ENCODE assay signal across 28 mouse cellular contexts in genomic region chr11:34050643-34051042, GRCm38 (mm10). TPM values are rescaled to one million over a fixed set of nuclear protein-coding genes. Genes with fewer than 3 reads are reported as not detected.
DNase-seq lines count a peak whose midpoint lies in the region; ATAC-seq and TF ChIP-seq lines count a peak whose summit lies in the region.
"Had no signal": no experiment of that assay in that cellular context is flagged by ENCODE, and none has a peak within 500 bp of the region (broad histone marks: within the 10 kb centered on the region; RNA-seq: fewer than 3 reads in every experiment).

No protein-coding gene starts in this region.

- no peak for TF ChIP-seq POLR2A in thymus, adult 2 months (IDR thresholded peaks at IDR 0.05; ENCODE audit: control insufficient read depth, extremely low read depth, insufficient read depth, low read length, poor library complexity)

- no peak overlapping the region for H3K9ac ChIP-seq in liver, embryonic 11.5 days (ENCODE audit: low read depth, low read length)
- H3K9ac ChIP-seq in liver, embryonic 12.5 days: no peak overlapping the region
- H3K9ac ChIP-seq: embryonic facial prominence, embryonic 15.5 days; heart, embryonic 13.5 days; hindbrain, embryonic 13.5 days had no signal

- no peaks in the 10 kb centered on the region for H3K27me3 ChIP-seq in liver, embryonic 11.5 days (replicated peaks; ENCODE audit: control insufficient read depth, insufficient read depth, low read length)
- no peaks in the 10 kb centered on the region for H3K27me3 ChIP-seq in liver, embryonic 12.5 days (replicated peaks)
- no peaks in the 10 kb centered on the region for H3K27me3 ChIP-seq in thymus, adult 2 months (ENCODE audit: control insufficient read depth, insufficient read depth, low read length)
- no peaks in the 10 kb centered on the region for H3K27me3 ChIP-seq in limb, embryonic 10.5 days (ENCODE audit: low read depth, poor library complexity, severe bottlenecking)
- H3K27me3 ChIP-seq: embryonic facial prominence, embryonic 15.5 days; heart, embryonic 13.5 days; hindbrain, embryonic 13.5 days had no signal

- no peak overlapping the region for H3K4me3 ChIP-seq in liver, embryonic 11.5 days (ENCODE audit: low read depth, low read length)
- no peak overlapping the region for H3K4me3 ChIP-seq in liver, embryonic 12.5 days
- H3K4me3 ChIP-seq in thymus, adult 2 months (ENCODE audit: control insufficient read depth, insufficient read depth, low read length): peak overlapping the region; percentile 24; the same call in 1 of the 2 replicates
- no peak overlapping the region for H3K4me3 ChIP-seq in limb, embryonic 10.5 days
- H3K4me3 ChIP-seq: embryonic facial prominence, embryonic 15.5 days; erythroblast, embryonic 14.5 days; forebrain, embryonic 10.5 days; gastrocnemius, adult 2 months; heart, embryonic 13.5 days; hindbrain, embryonic 13.5 days had no signal

- H3K9me3 ChIP-seq in liver, embryonic 11.5 days (ENCODE audit: control insufficient read depth, low read length): no peaks in the 10 kb centered on the region
- no peaks in the 10 kb centered on the region for H3K9me3 ChIP-seq in liver, embryonic 12.5 days (replicated peaks)
- H3K9me3 ChIP-seq in limb, embryonic 10.5 days (replicated peaks): no peaks in the 10 kb centered on the region
- H3K9me3 ChIP-seq: embryonic facial prominence, embryonic 15.5 days; forebrain, embryonic 10.5 days; heart, embryonic 13.5 days; hindbrain, embryonic 13.5 days had no signal

- no peaks in the 10 kb centered on the region for H3K36me3 ChIP-seq in liver, embryonic 11.5 days (ENCODE audit: control insufficient read depth, insufficient read depth, low read length)
- H3K36me3 ChIP-seq in liver, embryonic 12.5 days: no peaks in the 10 kb centered on the region
- peaks cover 50% of the 10 kb centered on the region for H3K36me3 ChIP-seq in thymus, adult 2 months (ENCODE audit: control insufficient read depth, insufficient read depth, low read length)
- H3K36me3 ChIP-seq in limb, embryonic 10.5 days: no peaks in the 10 kb centered on the region
- H3K36me3 ChIP-seq: embryonic facial prominence, embryonic 15.5 days; forebrain, embryonic 10.5 days; heart, embryonic 13.5 days; hindbrain, embryonic 13.5 days had no signal

- TF ChIP-seq CTCF in thymus, adult 2 months (IDR thresholded peaks at IDR 0.05; ENCODE audit: borderline replicate concordance, control insufficient read depth, extremely low read depth, insufficient read depth, low read length, poor library complexity): no peak

- 40% methylated on average over 2 of the region's 2 CpGs for WGBS in liver, embryonic 11.5 days
- WGBS in liver, embryonic 12.5 days (ENCODE audit: insufficient replicate concordance): 13% methylated on average over 2 of the region's 2 CpGs
- WGBS in thymus, adult 2 months: 2% methylated on average over 2 of the region's 2 CpGs
- WGBS in limb, embryonic 10.5 days: 79% methylated on average over 2 of the region's 2 CpGs

- H3K4me2 ChIP-seq in liver, embryonic 11.5 days: peak overlapping the region; percentile 2; the same call in 1 of the 2 replicates
- no peak overlapping the region for H3K4me2 ChIP-seq in liver, embryonic 12.5 days
- H3K4me2 ChIP-seq: embryonic facial prominence, embryonic 15.5 days; heart, embryonic 13.5 days; hindbrain, embryonic 13.5 days had no signal

- no peak overlapping the region for H3K27ac ChIP-seq in liver, embryonic 11.5 days (ENCODE audit: low read depth, low read length)
- no peak overlapping the region for H3K27ac ChIP-seq in liver, embryonic 12.5 days
- peak overlapping the region; percentile 47 for H3K27ac ChIP-seq in thymus, adult 2 months (ENCODE audit: control insufficient read depth, insufficient read depth, low read length)
- H3K27ac ChIP-seq in limb, embryonic 10.5 days: no peak overlapping the region
- H3K27ac ChIP-seq: embryonic facial prominence, embryonic 15.5 days; forebrain, embryonic 10.5 days; gastrocnemius, adult 2 months; heart, embryonic 13.5 days; hindbrain, embryonic 13.5 days; hindbrain, postnatal 0 days had no signal

- no peaks in the 10 kb centered on the region; the same call in 1 of the 2 replicates for H3K4me1 ChIP-seq in liver, embryonic 11.5 days (replicated peaks; ENCODE audit: control insufficient read depth, insufficient read depth, low read length)
- H3K4me1 ChIP-seq in liver, embryonic 12.5 days: peaks cover 15% of the 10 kb centered on the region
- H3K4me1 ChIP-seq in thymus, adult 2 months (replicated peaks; ENCODE audit: control insufficient read depth, insufficient read depth, low read length): peaks cover 37% of the 10 kb centered on the region
- no peaks in the 10 kb centered on the region for H3K4me1 ChIP-seq in limb, embryonic 10.5 days
- H3K4me1 ChIP-seq: embryonic facial prominence, embryonic 15.5 days; forebrain, embryonic 10.5 days; heart, embryonic 13.5 days; hindbrain, embryonic 13.5 days had no signal

- DNase-seq in liver, embryonic 11.5 days (ENCODE audit: low spot score): no peak
- DNase-seq in thymus, adult 2 months: no peak
- DNase-seq in thymus, postnatal 25 days: no peak
- DNase-seq in natural killer cell, adult 2 months (ENCODE audit: low spot score in 2 of 2): peak; percentile 14 to 39
- no peak for DNase-seq in limb, embryonic 10.5 days (ENCODE audit: low spot score)
- no peak for DNase-seq in adrenal gland, postnatal 4 days (ENCODE audit: low spot score in 2 of 2)
- DNase-seq: adrenal gland, postnatal 14 days; cerebellum, adult 2 months; cerebellum, postnatal 10 days; embryo, embryonic 11 days; gastrocnemius, adult 2 months; gastrocnemius, postnatal 25 days; heart, adult 11 months; heart, postnatal 4 days had no signal

- ATAC-seq in liver, embryonic 11.5 days (replicated peaks; ENCODE audit: low FRiP score): no peak
- no peak for ATAC-seq in liver, embryonic 12.5 days
- ATAC-seq in hematopoietic stem cell, adult 5-6 weeks (replicated peaks in 1 of 2; ENCODE audit: insufficient read depth in 1 of 2, low FRiP score in 2 of 2, low TSS enrichment in 1 of 2, low read depth in 1 of 2, poor library complexity in 2 of 2, severe bottlenecking in 2 of 2): peak; percentile 41 to 66; a peak in 2 of 4 replicates
- ATAC-seq: activated CD4-positive, CD25-positive, alpha-beta regulatory T cell, adult 4 months; forebrain, embryonic 14.5 days; hindbrain, postnatal 0 days; Patski had no signal

RNA-seq across cellular contexts. Expression of gene Lcp2, which starts 3.9 kb away (rescaled TPM):
- polyA plus RNA-seq in liver, embryonic 11.5 days (2014; fragmentation: Nextera tagmentation; extraction: Ambion mirVana): 13.3 and 16.0 TPM in 2 replicates
- 10.5 and 11.5 TPM in 2 replicates for polyA plus RNA-seq in liver, embryonic 12.5 days (2016; fragmentation: Nextera tagmentation; extraction: Ambion mirVana)
- 153 TPM in 2 replicates for polyA plus RNA-seq in thymus, adult 2 months (2012; rRNA removed)
- 57.2 and 60.3 TPM in 2 replicates for total RNA-seq in hematopoietic stem cell, adult 5-6 weeks (2017)
- polyA plus RNA-seq in limb, embryonic 10.5 days (2016; fragmentation: Nextera tagmentation; extraction: Ambion mirVana): 1.0 and 1.2 TPM in 2 replicates
- 1 to 10 TPM; 3.7 to 4.7 TPM for total RNA-seq in adrenal gland, postnatal 4 days (2021)
- polyA plus RNA-seq: Patski had no signal

RNA-seq across cellular contexts. Expression of gene 4930469K13Rik, which starts 47.7 kb away (rescaled TPM):
- polyA plus RNA-seq in liver, embryonic 11.5 days (2014; fragmentation: Nextera tagmentation; extraction: Ambion mirVana): not detected in 2 replicates
- not detected in 2 replicates for polyA plus RNA-seq in liver, embryonic 12.5 days (2016; fragmentation: Nextera tagmentation; extraction: Ambion mirVana)
- 0.16 TPM in 1 of 2 replicates, not detected in the other for polyA plus RNA-seq in thymus, adult 2 months (2012; rRNA removed)
- not detected in 2 replicates for total RNA-seq in hematopoietic stem cell, adult 5-6 weeks (2017)
- not detected in 2 replicates for polyA plus RNA-seq in limb, embryonic 10.5 days (2016; fragmentation: Nextera tagmentation; extraction: Ambion mirVana)
- not detected for total RNA-seq in adrenal gland, postnatal 4 days (2021)
- total RNA-seq: adrenal gland, adult 18-20 months; adrenal gland, postnatal 14 days; gastrocnemius, adult 2 months; gastrocnemius, postnatal 25 days; heart, postnatal 4 days had no signal
- polyA plus RNA-seq: cerebellum, adult 2 months; embryonic facial prominence, embryonic 11.5 days; erythroblast, embryonic 14.5 days; forebrain, embryonic 10.5 days; forebrain, embryonic 14.5 days; heart, embryonic 13.5 days; heart, postnatal 0 days; Patski had no signal

RNA-seq across cellular contexts. Expression of gene Kcnip1, which starts 57.7 kb away (rescaled TPM):
- polyA plus RNA-seq in liver, embryonic 11.5 days (2014; fragmentation: Nextera tagmentation; extraction: Ambion mirVana): 1.2 and 2.0 TPM in 2 replicates
- 0.39 and 0.66 TPM in 2 replicates for polyA plus RNA-seq in liver, embryonic 12.5 days (2016; fragmentation: Nextera tagmentation; extraction: Ambion mirVana)
- 0.12 and 0.13 TPM in 2 replicates for polyA plus RNA-seq in thymus, adult 2 months (2012; rRNA removed)
- total RNA-seq in hematopoietic stem cell, adult 5-6 weeks (2017): not detected in 2 replicates
- polyA plus RNA-seq in limb, embryonic 10.5 days (2016; fragmentation: Nextera tagmentation; extraction: Ambion mirVana): 0.74 and 0.94 TPM in 2 replicates
- 1 to 10 TPM; 6.6 to 7.3 TPM for total RNA-seq in adrenal gland, postnatal 4 days (2021)
- total RNA-seq: gastrocnemius, adult 2 months; gastrocnemius, postnatal 25 days; heart, postnatal 4 days had no signal
- polyA plus RNA-seq: activated CD4-positive, CD25-positive, alpha-beta regulatory T cell, adult 4 months; erythroblast, embryonic 14.5 days; Patski had no signal

Comparison
In these comparisons a context has a peak if more than half of its experiments do, and no peak if none do; other contexts are left out.
1. ATAC-seq: peak in hematopoietic stem cell, adult 5-6 weeks (2 of 2); none in liver, embryonic 11.5 days (single experiment) and liver, embryonic 12.5 days (single experiment).
2. DNase-seq: peak in natural killer cell, adult 2 months (2 of 2); none in liver, embryonic 11.5 days (single experiment), thymus, adult 2 months (single experiment), thymus, postnatal 25 days (single experiment), limb, embryonic 10.5 days (single experiment) and adrenal gland, postnatal 4 days (0 of 2).